Mouse (Mus musculus): ENCODE results near the gene Sec14l5. TPM values are rescaled to one million over a fixed set of nuclear protein-coding genes. Genes with fewer than 3 reads are reported as not detected.

Gene Sec14l5
- polyA plus RNA-seq (2014; fragmentation: Illumina TruSeq; extraction: RNeasy Lipid Tissue Mini Kit (QIAGEN cat#74804)) = not detected

GRCm38 (mm10) chr16:5147037-5147385 is at the start of gene Sec14l5:
Gene Sec14l5, plus strand, starts transcription at chr16:5147109.

GRCm38 (mm10) chr16:5132401-5132801 is 14.5 kb upstream of the Sec14l5 start, which contains the start of gene Ppl:
Gene Ppl, minus strand, starts transcription at chr16:5132421.

GRCm38 (mm10) chr16:5203668-5204433 is 56.9 kb downstream of the Sec14l5 start, which contains the start of gene Nagpa:
Gene Nagpa, minus strand, starts transcription at chr16:5204012.

GRCm38 (mm10) chr16:5222140-5222539 is 75.2 kb downstream of the Sec14l5 start, which contains the start of gene AU021092:
Gene AU021092, minus strand, starts transcription at chr16:5222299.

GRCm38 (mm10) chr16:5233418-5234313 is 86.8 kb downstream of the Sec14l5 start, which contains the start of gene Alg1:
Gene Alg1, plus strand, starts transcription at chr16:5233621.

Other genes starting within 250 kb of the Sec14l5 start
- gene Nudt16l1, start 208.3 kb upstream of the Sec14l5 start, polyA plus RNA-seq (2014; fragmentation: Illumina TruSeq; extraction: RNeasy Lipid Tissue Mini Kit (QIAGEN cat#74804)) = 5.8 TPM
- 4.7 TPM for gene Anks3, start 182.9 kb upstream of the Sec14l5 start, polyA plus RNA-seq (2014; fragmentation: Illumina TruSeq; extraction: RNeasy Lipid Tissue Mini Kit (QIAGEN cat#74804))
- not detected for gene Sept12, start 149.3 kb upstream of the Sec14l5 start, polyA plus RNA-seq (2014; fragmentation: Illumina TruSeq; extraction: RNeasy Lipid Tissue Mini Kit (QIAGEN cat#74804))
- gene Smim22, start 139.8 kb upstream of the Sec14l5 start, polyA plus RNA-seq (2014; fragmentation: Illumina TruSeq; extraction: RNeasy Lipid Tissue Mini Kit (QIAGEN cat#74804)) = not detected
- gene Rogdi, start 133.6 kb upstream of the Sec14l5 start, polyA plus RNA-seq (2014; fragmentation: Illumina TruSeq; extraction: RNeasy Lipid Tissue Mini Kit (QIAGEN cat#74804)) = 0.86 TPM
- 75.1 TPM for gene Glyr1, start 97.2 kb upstream of the Sec14l5 start, polyA plus RNA-seq (2014; fragmentation: Illumina TruSeq; extraction: RNeasy Lipid Tissue Mini Kit (QIAGEN cat#74804))
- 35.1 TPM for gene Ubn1, start 97.1 kb upstream of the Sec14l5 start, polyA plus RNA-seq (2014; fragmentation: Illumina TruSeq; extraction: RNeasy Lipid Tissue Mini Kit (QIAGEN cat#74804))
- 1.8 TPM for gene Ppl, start 14.7 kb upstream of the Sec14l5 start, polyA plus RNA-seq (2014; fragmentation: Illumina TruSeq; extraction: RNeasy Lipid Tissue Mini Kit (QIAGEN cat#74804))
- not detected for gene Nagpa, start 56.9 kb downstream of the Sec14l5 start, polyA plus RNA-seq (2014; fragmentation: Illumina TruSeq; extraction: RNeasy Lipid Tissue Mini Kit (QIAGEN cat#74804))
- 1.3 TPM for gene AU021092, start 75.2 kb downstream of the Sec14l5 start, polyA plus RNA-seq (2014; fragmentation: Illumina TruSeq; extraction: RNeasy Lipid Tissue Mini Kit (QIAGEN cat#74804))
- gene Alg1, start 86.5 kb downstream of the Sec14l5 start, polyA plus RNA-seq (2014; fragmentation: Illumina TruSeq; extraction: RNeasy Lipid Tissue Mini Kit (QIAGEN cat#74804)) = 0.26 TPM
- 5.4 TPM for gene Eef2kmt, start 108.9 kb downstream of the Sec14l5 start, polyA plus RNA-seq (2014; fragmentation: Illumina TruSeq; extraction: RNeasy Lipid Tissue Mini Kit (QIAGEN cat#74804))